Comparison of ENCODE assay signal across 10 mouse cellular contexts in genomic region chr11:76478676-76479655, GRCm38 (mm10).
A peak's percentile ranks its signal among the peaks of the same experiment; 100 is the strongest.
DNase-seq lines count a peak whose midpoint lies in the region; ATAC-seq and TF ChIP-seq lines count a peak whose summit lies in the region.
"Had no signal": no experiment of that assay in that cellular context is flagged by ENCODE, and none has a peak within 500 bp of the region (broad histone marks: within the 10 kb centered on the region; RNA-seq: fewer than 3 reads in every experiment).

No protein-coding gene starts in this region.

- 88% methylated on average over 13 of the region's 13 CpGs for WGBS in heart, embryonic 16.5 days
- 79% methylated on average over 13 of the region's 13 CpGs for WGBS in stomach, postnatal 0 days

- TF ChIP-seq EP300 in stomach, postnatal 0 days (optimal IDR thresholded peaks at IDR 0.05), result no peak

- no peaks in the 10 kb centered on the region for H3K9me3 ChIP-seq in heart, embryonic 16.5 days (replicated peaks; ENCODE audit: control insufficient read depth, low read length)
- no peaks in the 10 kb centered on the region for H3K9me3 ChIP-seq in stomach, postnatal 0 days (ENCODE audit: control insufficient read depth, low read length)
- H3K9me3 ChIP-seq: limb, embryonic 13.5 days had no signal

- H3K4me1 ChIP-seq in heart, embryonic 16.5 days (ENCODE audit: control insufficient read depth, insufficient read depth, low read length), result peaks cover 31% of the 10 kb centered on the region
- 0 out of 2 replicates have a peak, but pooled peaks cover 3% of the 10 kb centered on the region for H3K4me1 ChIP-seq in stomach, postnatal 0 days (replicated peaks; ENCODE audit: control insufficient read depth, insufficient read depth)

- no peaks in the 10 kb centered on the region for H3K27me3 ChIP-seq in heart, embryonic 16.5 days (ENCODE audit: control insufficient read depth, insufficient read depth, low read length)
- H3K27me3 ChIP-seq in stomach, postnatal 0 days (ENCODE audit: control insufficient read depth, insufficient read depth, low read length), result no peaks in the 10 kb centered on the region
- H3K27me3 ChIP-seq: limb, embryonic 13.5 days had no signal

- no peak overlapping the region for H3K4me3 ChIP-seq in heart, embryonic 16.5 days (ENCODE audit: low read length)
- H3K4me3 ChIP-seq in stomach, postnatal 0 days (ENCODE audit: low read depth, low read length), result no peak overlapping the region
- H3K4me3 ChIP-seq: limb, embryonic 13.5 days had no signal

- no peak overlapping the region for H3K9ac ChIP-seq in heart, embryonic 16.5 days (ENCODE audit: low read length)
- no peak overlapping the region for H3K9ac ChIP-seq in stomach, postnatal 0 days (ENCODE audit: low read length)
- H3K9ac ChIP-seq: limb, embryonic 13.5 days had no signal

- peak overlapping the region; percentile 64 for H3K27ac ChIP-seq in heart, embryonic 16.5 days (ENCODE audit: low read length)
- peak overlapping the region; percentile 63 for H3K27ac ChIP-seq in stomach, postnatal 0 days (replicated peaks)
- H3K27ac ChIP-seq: limb, embryonic 13.5 days had no signal

- no peak for DNase-seq in heart, postnatal 4 days
- peak; percentile 50 to 52 for DNase-seq in urinary bladder, adult 18-20 months (ENCODE audit: low spot score in 2 of 2)
- DNase-seq in urinary bladder, adult 2 months (ENCODE audit: low spot score), result no peak
- DNase-seq in kidney, postnatal 10 days, result peak; percentile 15
- DNase-seq in stomach, postnatal 0 days (ENCODE audit: low spot score), result no peak
- no peak for DNase-seq in cerebellum, postnatal 14 days
- DNase-seq: cerebellum, adult 11-12 months had no signal

- no peak for TF ChIP-seq CTCF in stomach, postnatal 0 days (IDR thresholded peaks at IDR 0.05; ENCODE audit: low read depth)

- peaks cover 21% of the 10 kb centered on the region for H3K36me3 ChIP-seq in heart, embryonic 16.5 days (ENCODE audit: control insufficient read depth, insufficient read depth)
- H3K36me3 ChIP-seq in stomach, postnatal 0 days (ENCODE audit: control insufficient read depth, insufficient read depth, low read length), result peaks cover 5% of the 10 kb centered on the region; the same call in 1 of the 2 replicates

- no peak overlapping the region for H3K4me2 ChIP-seq in heart, embryonic 16.5 days (ENCODE audit: low read depth, low read length)
- H3K4me2 ChIP-seq in stomach, postnatal 0 days (replicated peaks; ENCODE audit: low read depth), result no peak overlapping the region
- H3K4me2 ChIP-seq: limb, embryonic 13.5 days had no signal

- ATAC-seq in heart, embryonic 16.5 days (replicated peaks; ENCODE audit: extremely low read depth, insufficient read depth, low FRiP score), result no peak
- no peak for ATAC-seq in stomach, postnatal 0 days (ENCODE audit: low FRiP score, low TSS enrichment)
- ATAC-seq in cerebellum, adult (ENCODE audit: insufficient number of reproducible peaks, low FRiP score, low TSS enrichment), result no peak

Comparison
In these comparisons a context has a peak if more than half of its experiments do, and no peak if none do; other contexts are left out.
1. DNase-seq: peak in urinary bladder, adult 18-20 months (2 of 2) and kidney, postnatal 10 days (single experiment); none in heart, postnatal 4 days (single experiment), urinary bladder, adult 2 months (single experiment), stomach, postnatal 0 days (single experiment) and cerebellum, postnatal 14 days (0 of 2).